Mouse (Mus musculus) kidney, adult 2 months (tissue): Measurements from ENCODE around the gene Tec. TPM values are rescaled to one million over a fixed set of nuclear protein-coding genes. Genes with fewer than 3 reads are reported as not detected.

Experiments used
- DNase-seq: peaks from one replicate; pipeline ENCODE4 v3.0.0; 2021
- H3K27ac ChIP-seq: fragments of 200-500 bp; 2 replicates; pipeline ENCODE4 v1.5.1; 2012; ENCODE audit warnings: low read depth, low read length, control low read depth, inconsistent platforms; ENCODE audit not compliant: insufficient read depth
- H3K27me3 ChIP-seq: fragments of 200-500 bp; replicated peaks from 2 replicates; pipeline ENCODE4 v1.6.1; 2012; ENCODE audit warnings: mild to moderate bottlenecking, moderate library complexity, low read length, inconsistent platforms; ENCODE audit not compliant: control insufficient read depth, insufficient read depth
- H3K36me3 ChIP-seq: fragments of 200-500 bp; 2 replicates; pipeline ENCODE4 v1.6.1; 2012; ENCODE audit warnings: mild to moderate bottlenecking, moderate library complexity, low read length, inconsistent platforms; ENCODE audit not compliant: control insufficient read depth, insufficient read depth
- H3K4me1 ChIP-seq: fragments of 200-500 bp; 2 replicates; pipeline ENCODE4 v1.6.1; 2011; ENCODE audit warnings: low read length; ENCODE audit not compliant: control insufficient read depth, insufficient read depth
- H3K4me3 ChIP-seq: fragments of 200-500 bp; 2 replicates; pipeline ENCODE4 v1.5.1; 2011; ENCODE audit warnings: mild to moderate bottlenecking, low read depth, low read length, control low read depth; ENCODE audit not compliant: insufficient read depth
- CTCF ChIP-seq: fragments of 200-500 bp; conservative IDR thresholded peaks from 2 replicates; pipeline ENCODE4 v1.5.1; 2011; ENCODE audit warnings: low read depth, mild to moderate bottlenecking, control low read depth, low read length, moderate library complexity, mixed read lengths; ENCODE audit not compliant: insufficient read depth, insufficient read length
- POLR2A ChIP-seq: fragments of 200-500 bp; IDR thresholded peaks from one replicate; pipeline ENCODE4 v1.6.1; 2011; ENCODE audit warnings: low read depth, low read length, control low read depth
- WGBS: fragments of 180-500 bp; shearing (Covaris S2); methylation state at CpG from one replicate; pipeline ENCODE4 v1.1.7; 2018; 5-methylcytosine and 5-hydroxymethylcytosine counted together
- polyA plus RNA-seq: library from polyadenylated mRNA; depleted of rRNA; stranded (reverse); fragments of >200 nt; gene quantifications from 2 replicates; pipeline ENCODE4 v1.2.3, GENCODE M21; 2012

The Tec gene
- polyA plus RNA-seq, 1 experiment: 8.1 TPM

- no peaks in the 10 kb centered on the region for H3K27me3 ChIP-seq
- no peaks in the 10 kb centered on the region for H3K36me3 ChIP-seq
- no peak overlapping the region for H3K4me3 ChIP-seq
- TF ChIP-seq CTCF (no peak), POLR2A (no peak)
- 10% methylated on average over 6 of the region's 6 CpGs for WGBS
- peak; percentile 83 for DNase-seq
- H3K4me1 ChIP-seq: peaks cover 34% of the 10 kb centered on the region
- H3K27ac ChIP-seq: peak overlapping the region; percentile 49; the same call in 1 of the 2 replicates
These were observed 76.5 kb downstream of the Tec start for GRCm38 (mm10) chr5:72791789-72792188.

- TF ChIP-seq POLR2A: no peak
- TF ChIP-seq CTCF: no peak
- Histone ChIP-seq H3K4me1 (peaks cover 34% of the 10 kb centered on the region), H3K36me3 (no peaks in the 10 kb centered on the region), H3K4me3 (no peak overlapping the region; the same call in 1 of the 2 replicates), H3K27me3 (no peaks in the 10 kb centered on the region), H3K27ac (peak overlapping the region; percentile 76; the same call in 1 of the 2 replicates)
- no peak for DNase-seq
- 43% methylated on average over 4 of the region's 4 CpGs for WGBS
These were observed 76.9 kb downstream of the Tec start for GRCm38 (mm10) chr5:72791386-72791785.

- H3K36me3 ChIP-seq: no peaks in the 10 kb centered on the region
- peaks cover 9% of the 10 kb centered on the region; the same call in 1 of the 2 replicates for H3K4me1 ChIP-seq
- WGBS: 48% methylated on average over 4 of the region's 4 CpGs
- TF ChIP-seq CTCF: no peak
- TF ChIP-seq POLR2A: no peak
- no peaks in the 10 kb centered on the region for H3K27me3 ChIP-seq
- DNase-seq: no peak
- no peak overlapping the region for H3K27ac ChIP-seq
- no peak overlapping the region for H3K4me3 ChIP-seq
These were observed 82.8 kb downstream of the Tec start for GRCm38 (mm10) chr5:72785451-72785850.

GRCm38 (mm10) chr5:72784719-72785118, 83.6 kb downstream of the Tec start:
- Histone ChIP-seq H3K27ac (no peak overlapping the region), H3K4me3 (no peak overlapping the region), H3K4me1 (peaks cover 9% of the 10 kb centered on the region; the same call in 1 of the 2 replicates), H3K27me3 (no peaks in the 10 kb centered on the region), H3K36me3 (no peaks in the 10 kb centered on the region)
- 45% methylated on average over 3 of the region's 3 CpGs for WGBS
- TF ChIP-seq CTCF: no peak
- no peak for TF ChIP-seq POLR2A
- DNase-seq: peak; percentile 39

- Histone ChIP-seq H3K36me3 (no peaks in the 10 kb centered on the region), H3K27me3 (no peaks in the 10 kb centered on the region), H3K4me1 (peaks cover 5% of the 10 kb centered on the region; the same call in 1 of the 2 replicates), H3K4me3 (no peak overlapping the region), H3K27ac (no peak overlapping the region)
- TF ChIP-seq POLR2A (no peak), CTCF (no peak)
- 67% methylated on average over 8 of the region's 8 CpGs for WGBS
- DNase-seq: no peak
These were observed 84.3 kb downstream of the Tec start for GRCm38 (mm10) chr5:72783957-72784356.

GRCm38 (mm10) chr5:72783123-72783522, 85.2 kb downstream of the Tec start:
- Histone ChIP-seq H3K4me3 (no peak overlapping the region), H3K27ac (no peak overlapping the region), H3K27me3 (no peaks in the 10 kb centered on the region), H3K4me1 (0 out of 2 replicates have a peak, but pooled peaks cover under 1% of the 10 kb centered on the region), H3K36me3 (no peaks in the 10 kb centered on the region)
- TF ChIP-seq POLR2A (no peak), CTCF (no peak)
- DNase-seq: no peak
- 80% methylated on average over 7 of the region's 7 CpGs for WGBS

GRCm38 (mm10) chr5:72781776-72782175, 86.5 kb downstream of the Tec start:
- H3K27ac ChIP-seq: no peak overlapping the region
- no peaks in the 10 kb centered on the region for H3K4me1 ChIP-seq
- H3K27me3 ChIP-seq: no peaks in the 10 kb centered on the region
- peaks cover 2% of the 10 kb centered on the region; the same call in 1 of the 2 replicates for H3K36me3 ChIP-seq
- no peak overlapping the region for H3K4me3 ChIP-seq
- 82% methylated on average over 11 of the region's 11 CpGs for WGBS
- no peak for TF ChIP-seq CTCF
- no peak for TF ChIP-seq POLR2A
- DNase-seq: no peak

- DNase-seq: no peak
- TF ChIP-seq POLR2A (no peak), CTCF (no peak)
- Histone ChIP-seq H3K4me3 (no peak overlapping the region), H3K27me3 (no peaks in the 10 kb centered on the region), H3K36me3 (peaks cover 2% of the 10 kb centered on the region; the same call in 1 of the 2 replicates), H3K27ac (no peak overlapping the region), H3K4me1 (no peaks in the 10 kb centered on the region)
- WGBS: 83% methylated on average over 2 of the region's 2 CpGs
These were observed 91.7 kb downstream of the Tec start for GRCm38 (mm10) chr5:72776595-72776994.
